Mouse (Mus musculus) gastrocnemius, adult 8-10 months (tissue): ENCODE measurements around the gene Fga. TPM values are rescaled to one million over a fixed set of nuclear protein-coding genes. Genes with fewer than 3 reads are reported as not detected.
A peak's percentile ranks its signal among the peaks of the same experiment; 100 is the strongest.

ENCODE experiments used
- DNase-seq, 2 experiments: peaks; one replicate each; pipeline ENCODE4 v3.0.0; 2022; ENCODE audit warnings: low spot score in 2 of 2
- total RNA-seq, 4 experiments: library from RNA; stranded (reverse); gene quantifications; 2 replicates each; pipeline ENCODE4 v1.2.4; 2022

The Fga gene
- total RNA-seq, result under 1 TPM in 1 of 4 experiments, not detected in 3; 0.94 TPM

GRCm38 (mm10) chr3:83025475-83026301 lies at the start of gene Fga:
Fga (plus strand) TSS chr3:83026076.
- DNase-seq, result no peak

GRCm38 (mm10) chr3:82980818-82981217 lies 45.1 kb upstream of the Fga start:
- DNase-seq, result peak in 1 of 2 experiments; percentile 28

- no peak for DNase-seq
These were observed 44.0 kb upstream of the Fga start for GRCm38 (mm10) chr3:82981861-82982260.

DNA sequence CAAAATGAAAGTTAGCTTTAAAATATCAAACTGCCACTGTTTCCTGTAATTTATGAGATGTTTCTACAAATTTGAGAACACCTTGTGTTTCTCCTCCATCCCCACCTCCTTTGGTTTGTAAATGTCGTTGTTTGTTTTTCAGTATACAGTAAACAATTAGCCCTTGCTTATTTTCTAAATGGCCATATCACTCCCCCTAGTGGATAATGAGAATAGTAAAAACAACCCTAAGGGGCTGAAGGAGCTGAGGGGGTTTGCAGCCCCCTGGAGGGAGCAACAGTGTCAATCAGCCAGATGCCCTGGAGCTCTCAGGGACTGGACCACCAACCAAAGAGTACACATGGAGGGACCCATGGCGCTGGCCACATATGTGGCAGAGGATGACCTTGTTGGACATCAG lies 41.0 kb upstream of the Fga start:
- DNase-seq, result no peak

DNA sequence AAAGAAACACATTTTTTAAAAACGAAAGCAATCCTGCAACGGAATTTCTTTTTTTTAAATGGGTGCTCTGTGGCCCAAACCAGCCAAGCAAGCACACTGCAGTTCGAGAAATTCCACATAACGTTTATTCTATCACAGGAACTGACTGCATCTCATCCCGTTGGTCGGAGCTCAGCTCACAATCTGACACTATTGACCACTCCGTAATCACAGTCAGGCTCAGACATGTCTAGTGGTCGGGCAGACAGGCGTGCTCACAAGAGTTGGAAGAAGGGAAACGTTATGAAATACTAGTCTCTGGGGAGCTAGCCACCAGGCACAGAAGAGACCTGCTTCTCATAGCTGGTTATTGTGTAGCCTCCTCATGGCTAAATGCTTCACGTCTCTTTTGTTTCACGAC lies 33.9 kb upstream of the Fga start:
- no peak for DNase-seq

GRCm38 (mm10) chr3:82992956-82993355 lies 32.9 kb upstream of the Fga start:
- DNase-seq, result no peak

- DNase-seq, result peak; percentile 11 to 21
These were observed 30.5 kb upstream of the Fga start for GRCm38 (mm10) chr3:82995368-82995767.

- DNase-seq, result no peak
These were observed 29.2 kb upstream of the Fga start for GRCm38 (mm10) chr3:82996656-82997055.

DNA sequence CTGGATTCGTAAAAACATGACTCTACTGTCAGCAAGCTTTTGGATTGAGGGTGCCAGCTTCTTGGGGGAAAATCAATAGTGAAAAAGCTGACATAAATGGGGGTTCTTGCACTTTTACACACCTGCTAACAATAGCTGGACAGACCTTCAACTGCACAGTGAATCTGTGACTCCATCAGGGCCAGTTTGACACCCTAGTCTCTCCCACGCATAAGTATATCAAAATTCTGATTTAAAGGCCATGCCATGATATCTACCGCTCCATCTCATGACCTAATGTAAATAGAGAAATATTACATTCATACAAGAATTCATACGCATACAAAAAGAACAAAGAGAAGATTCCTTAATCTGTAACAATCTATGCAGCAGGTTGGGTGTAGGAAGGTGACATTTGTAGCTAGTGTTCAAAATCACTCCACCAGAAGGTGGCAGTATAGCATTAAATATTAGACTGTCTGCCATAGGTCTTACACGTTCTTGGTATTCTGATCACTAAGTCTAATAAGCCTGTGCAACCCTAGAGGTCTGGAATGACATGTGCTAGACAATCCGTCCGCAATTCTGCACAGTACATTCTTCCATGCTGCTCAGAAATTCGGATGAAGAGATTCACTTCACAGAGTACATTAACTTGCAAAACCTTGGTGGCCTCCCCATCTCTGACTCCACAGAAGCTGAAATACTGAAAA lies 27.0 kb upstream of the Fga start:
- no peak for DNase-seq

DNA sequence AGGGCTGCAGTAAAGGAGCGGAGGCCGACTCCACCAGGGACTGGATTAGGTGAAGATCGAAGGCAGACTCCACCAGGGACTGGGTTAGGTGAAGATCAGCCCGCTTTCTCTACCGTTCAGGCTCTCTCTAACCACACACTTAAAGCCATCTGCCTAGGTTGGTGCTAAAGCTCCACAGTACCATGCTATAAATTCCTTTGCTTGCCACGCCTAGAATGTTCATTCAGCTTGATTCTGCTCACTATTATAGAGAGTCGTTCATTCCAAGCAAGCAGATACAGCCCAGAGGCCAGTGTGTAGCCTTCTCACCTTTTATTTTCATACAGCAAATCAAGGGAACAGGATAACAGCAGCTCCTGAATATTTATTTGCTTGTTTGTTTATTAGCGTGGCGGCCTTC lies 25.9 kb upstream of the Fga start:
- DNase-seq, result no peak

- DNase-seq, result no peak
These were observed 23.7 kb upstream of the Fga start for GRCm38 (mm10) chr3:83002191-83002590.

DNA sequence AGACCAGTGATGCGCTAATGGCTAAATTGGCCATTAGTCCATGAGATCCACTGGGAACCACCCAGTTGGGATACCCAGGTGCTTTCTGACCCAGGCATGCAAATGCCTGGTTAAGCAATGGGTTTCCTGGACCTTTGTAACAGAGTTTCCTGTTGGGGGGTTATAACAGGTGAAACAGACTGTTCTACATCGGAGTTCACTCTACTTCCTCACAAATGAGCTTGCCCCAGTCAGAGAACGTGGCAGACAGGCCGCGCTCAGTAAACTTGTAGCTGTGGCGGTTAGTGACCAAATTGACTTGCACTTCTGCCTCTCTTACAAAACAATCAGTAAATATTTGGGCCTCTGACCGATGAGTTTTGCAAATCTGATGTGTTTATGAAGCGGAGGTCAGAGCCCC lies 22.8 kb upstream of the Fga start:
- DNase-seq, result no peak

GRCm38 (mm10) chr3:83004801-83005200 lies 21.1 kb upstream of the Fga start:
- DNase-seq, result no peak

GRCm38 (mm10) chr3:83007557-83007956 lies 18.3 kb upstream of the Fga start, which contains the start of gene Fgg:
Fgg (plus strand) TSS chr3:83007724.
- no peak for DNase-seq

- no peak for DNase-seq
These were observed 15.6 kb upstream of the Fga start for GRCm38 (mm10) chr3:83010291-83010690.

- DNase-seq, result no peak
These were observed 14.7 kb upstream of the Fga start for GRCm38 (mm10) chr3:83011136-83011535.

- no peak for DNase-seq
These were observed 14.3 kb upstream of the Fga start for GRCm38 (mm10) chr3:83011565-83011964.

GRCm38 (mm10) chr3:83012636-83013035 lies 13.2 kb upstream of the Fga start:
- no peak for DNase-seq

GRCm38 (mm10) chr3:83013951-83014350 lies 11.9 kb upstream of the Fga start:
- DNase-seq, result no peak

GRCm38 (mm10) chr3:83016236-83016635 lies 9.6 kb upstream of the Fga start:
- no peak for DNase-seq

- DNase-seq, result no peak
These were observed 5.5 kb upstream of the Fga start for GRCm38 (mm10) chr3:83020387-83020786.

DNA sequence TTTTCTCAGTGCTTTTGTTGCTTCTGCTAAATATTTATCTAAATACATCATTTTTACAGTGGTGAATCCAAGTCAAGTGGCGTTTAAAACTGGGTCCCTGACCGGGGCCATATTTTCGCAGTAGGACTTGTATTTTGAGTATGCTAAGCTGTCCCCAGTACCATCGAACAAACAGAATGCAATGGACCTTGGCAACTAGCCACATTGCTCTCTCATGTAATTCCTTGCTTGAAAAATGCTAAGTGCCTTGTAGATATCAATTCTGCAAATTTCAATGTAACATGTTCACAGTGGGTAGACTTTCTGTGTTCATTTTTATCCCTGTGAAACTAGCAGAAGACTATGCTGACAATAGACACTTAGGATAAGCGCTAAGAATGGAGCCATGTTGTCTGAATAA lies 4.7 kb upstream of the Fga start:
- no peak for DNase-seq

GRCm38 (mm10) chr3:83025036-83025435 lies 840 bp upstream of the Fga start:
- DNase-seq, result no peak
